Mouse (Mus musculus) forebrain, embryonic 14.5 days (tissue): Measurements from ENCODE around the gene Fbxo2. TPM values are rescaled to one million over a fixed set of nuclear protein-coding genes. Genes with fewer than 3 reads are reported as not detected.
A peak's percentile ranks its signal among the peaks of the same experiment; 100 is the strongest.
"Not testable (repeated sequence)": the region's sequence is repeated elsewhere in the genome, so short reads cannot be mapped to it uniquely, and the experiment has no call there.

ENCODE experiments used
- ATAC-seq: fragments of 200-750 bp; cut with Nextera tagmentation; 2 replicates; pipeline ENCODE4 v1.8.0; 2017; ENCODE audit warnings: mild to moderate bottlenecking, moderate library complexity
- DNase-seq: peaks from one replicate; pipeline ENCODE4 v3.0.0-alpha.2; 2015; ENCODE audit warnings: low spot score
- H3K27ac ChIP-seq: fragments of 300-500 bp; sonication (generic); 2 replicates; pipeline ENCODE4 v1.5.1; 2014; ENCODE audit warnings: low read depth, mild to moderate bottlenecking, control low read depth, low read length, moderate library complexity
- H3K27me3 ChIP-seq: fragments of 300-500 bp; sonication (generic); replicated peaks from 2 replicates; pipeline ENCODE4 v1.6.1; 2014; ENCODE audit warnings: low read length, control low read depth, mixed read lengths; ENCODE audit not compliant: control insufficient read depth, insufficient read depth
- H3K36me3 ChIP-seq: fragments of 300-500 bp; sonication (generic); 2 replicates; pipeline ENCODE4 v1.6.1; 2014; ENCODE audit warnings: low read length, control low read depth; ENCODE audit not compliant: control insufficient read depth, insufficient read depth
- H3K4me1 ChIP-seq: fragments of 300-500 bp; sonication (generic); 2 replicates; pipeline ENCODE4 v1.6.1; 2014; ENCODE audit warnings: antibody characterized with exemption, low read length, control low read depth; ENCODE audit not compliant: control insufficient read depth, insufficient read depth
- H3K4me2 ChIP-seq: fragments of 300-500 bp; sonication (generic); 2 replicates; pipeline ENCODE4 v1.6.1; 2014; ENCODE audit warnings: mild to moderate bottlenecking, control low read depth, low read length
- H3K4me3 ChIP-seq: fragments of 300-500 bp; sonication (generic); 2 replicates; pipeline ENCODE4 v1.5.1; 2014; ENCODE audit warnings: low read depth, low read length, control low read depth
- H3K9ac ChIP-seq: fragments of 300-500 bp; sonication (generic); 2 replicates; pipeline ENCODE4 v1.6.1; 2014; ENCODE audit warnings: mild to moderate bottlenecking, low read length, control low read depth, moderate library complexity
- H3K9me3 ChIP-seq: fragments of 300-500 bp; sonication (generic); replicated peaks from 2 replicates; pipeline ENCODE4 v1.6.1; 2016; ENCODE audit warnings: low read length, control low read depth, mixed read lengths; ENCODE audit not compliant: control insufficient read depth
- WGBS: fragments of 180-500 bp; shearing (Covaris S2); extraction: QIAGEN DNeasy Blood & Tissue Kit; methylation state at CpG from one replicate; pipeline ENCODE4 v1.1.7; 2014; 5-methylcytosine and 5-hydroxymethylcytosine counted together
- polyA plus RNA-seq: library from polyadenylated mRNA; unstranded; fragments of >200 nt; fragmentation: Nextera tagmentation; extraction: Ambion mirVana; gene quantifications from 2 replicates; pipeline ENCODE4 v1.2.1, GENCODE M21; 2014

The Fbxo2 gene
- polyA plus RNA-seq, result 2.2 and 3.2 TPM in 2 replicates

DNA sequence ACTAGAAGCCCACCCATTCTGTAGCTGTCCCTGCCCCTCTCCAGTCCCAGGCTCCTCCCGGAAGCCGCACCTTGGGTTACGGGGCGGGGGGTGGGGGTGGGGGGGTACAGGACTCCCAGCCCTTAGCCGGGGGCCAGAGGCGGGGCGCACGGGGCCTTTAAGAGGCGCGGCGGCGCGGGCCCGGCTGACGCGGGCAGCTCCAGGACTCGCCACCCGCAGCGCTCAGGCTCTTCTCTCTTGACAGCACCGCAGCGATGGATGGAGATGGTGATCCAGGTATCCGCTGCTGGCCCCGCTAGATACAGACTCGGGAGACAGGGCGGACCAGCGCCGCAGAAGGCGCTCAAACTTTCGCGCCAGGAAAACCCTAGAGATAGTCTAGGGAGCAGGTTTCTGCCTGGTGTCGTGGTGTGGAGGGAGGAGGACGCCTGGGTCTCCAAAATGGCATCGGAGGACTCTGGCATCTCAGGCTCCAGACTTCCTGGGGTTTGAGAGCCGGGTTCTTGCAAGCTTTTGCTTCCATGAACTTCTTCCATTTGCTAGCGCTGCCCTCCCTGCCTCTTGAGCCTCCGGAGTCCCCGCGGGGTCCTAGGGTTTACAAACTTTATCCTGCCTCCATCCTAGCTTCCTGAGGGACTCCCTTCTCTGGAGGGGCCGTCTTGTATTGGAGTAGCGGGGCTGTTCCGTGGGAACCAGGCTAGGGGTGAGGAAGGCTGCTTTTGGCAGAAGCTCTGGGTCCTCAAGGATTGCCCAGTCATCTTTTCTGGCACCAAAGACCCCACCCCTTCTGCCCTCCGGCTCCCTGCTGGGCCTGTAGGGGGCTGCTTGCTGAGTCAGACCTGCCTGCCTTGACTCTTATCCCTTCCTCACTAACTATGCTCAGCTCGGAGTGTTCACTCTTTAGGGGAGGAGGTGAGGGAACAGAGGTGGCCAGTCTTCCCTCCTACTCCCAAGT is at the start of gene Fbxo2, which contains the start of gene Fbxo44:
Fbxo2 (plus strand) TSS at position 186 of the 955 bp plus-strand sequence.
Fbxo44 (minus strand) TSS at position 47 of the 955 bp plus-strand sequence.
- DNase-seq, result no peak
- H3K4me3 ChIP-seq, result peak within 1 kb of the TSS; percentile 71
- H3K9me3 ChIP-seq, result no peaks in the 10 kb centered on the region
- peak; percentile 74 for ATAC-seq
- H3K27me3 ChIP-seq, result peaks cover 42% of the 10 kb centered on the region
- WGBS, result under 1% methylated on average over 43 of the region's 43 CpGs
- H3K4me2 ChIP-seq, result peak within 1 kb of the TSS; percentile 84
- H3K9ac ChIP-seq, result peak within 1 kb of the TSS; percentile 91
- peaks cover 20% of the 10 kb centered on the region for H3K36me3 ChIP-seq
- H3K27ac ChIP-seq, result peak within 1 kb of the TSS; percentile 79
- peaks cover 17% of the 10 kb centered on the region for H3K4me1 ChIP-seq

DNA sequence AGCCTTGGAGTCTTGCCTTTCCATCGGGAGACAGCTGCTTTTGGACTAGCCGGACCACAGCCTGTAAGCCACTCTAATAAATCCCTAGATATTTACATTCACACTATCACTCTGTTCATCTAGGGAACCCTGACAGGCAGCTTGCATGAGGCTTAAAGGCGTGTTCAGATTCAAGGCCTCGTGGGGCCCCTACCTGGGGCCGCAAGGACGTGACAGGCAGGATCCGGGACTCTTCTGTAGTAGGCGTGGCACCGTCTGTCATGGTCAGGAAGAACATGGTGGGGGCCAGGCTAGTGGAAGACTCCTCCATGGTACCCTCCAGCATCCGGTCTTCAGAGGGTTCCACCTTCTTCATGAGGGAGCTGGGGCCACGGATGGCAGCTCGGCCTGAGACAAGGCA is 47.9 kb upstream of the Fbxo2 start:
- 81% methylated on average over 12 of the region's 12 CpGs for WGBS
- Histone ChIP-seq H3K9ac (no peak overlapping the region), H3K4me3 (no peak overlapping the region), H3K27me3 (no peaks in the 10 kb centered on the region), H3K36me3 (peaks cover 55% of the 10 kb centered on the region), H3K4me2 (no peak overlapping the region), H3K9me3 (no peaks in the 10 kb centered on the region), H3K4me1 (no peaks in the 10 kb centered on the region), H3K27ac (no peak overlapping the region)
- DNase-seq (no peak), ATAC-seq (no peak)

- ATAC-seq, result peak; percentile 82
- Histone ChIP-seq H3K36me3 (peaks cover 32% of the 10 kb centered on the region), H3K4me3 (no peak overlapping the region), H3K27ac (peak overlapping the region; percentile 3; the same call in 1 of the 2 replicates), H3K9ac (peak overlapping the region; percentile 1; the same call in 1 of the 2 replicates), H3K9me3 (no peaks in the 10 kb centered on the region), H3K4me2 (no peak overlapping the region), H3K4me1 (no peaks in the 10 kb centered on the region), H3K27me3 (no peaks in the 10 kb centered on the region)
- peak; percentile 91 for DNase-seq
- WGBS, result 5% methylated on average over 15 of the region's 15 CpGs
Measured at GRCm38 (mm10) chr4:148114758-148115391, 45.5 kb upstream of the Fbxo2 start.

DNA sequence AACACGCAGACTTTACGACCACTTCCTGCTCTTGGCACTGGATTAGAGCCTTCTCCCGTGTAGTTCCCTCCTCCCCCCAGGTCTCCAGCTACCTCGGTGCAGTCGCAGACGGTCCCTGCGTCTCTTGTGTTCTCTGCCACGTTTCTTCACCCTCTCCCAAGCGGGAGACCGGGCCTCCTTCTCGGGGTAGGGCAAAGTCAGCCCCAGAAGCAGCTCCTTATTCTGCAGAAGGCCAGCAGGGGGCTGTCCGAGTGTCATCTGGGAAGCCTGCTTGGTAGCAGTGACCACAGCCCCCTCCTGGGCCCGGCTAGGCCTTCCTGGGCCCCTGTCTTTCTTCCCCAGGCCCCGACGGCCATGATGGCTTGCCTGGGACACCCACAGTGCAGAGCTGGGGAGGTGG is 45.0 kb upstream of the Fbxo2 start:
- no peaks in the 10 kb centered on the region for H3K27me3 ChIP-seq
- peaks cover 27% of the 10 kb centered on the region for H3K36me3 ChIP-seq
- no peak for DNase-seq
- peak overlapping the region; percentile 1 for H3K9ac ChIP-seq
- H3K4me2 ChIP-seq, result 0 out of 2 replicates have a peak overlapping the region, but pooled peaks have one; percentile 9
- H3K4me1 ChIP-seq, result peaks cover 1% of the 10 kb centered on the region; the same call in 1 of the 2 replicates
- no peaks in the 10 kb centered on the region for H3K9me3 ChIP-seq
- 7% methylated on average over 15 of the region's 15 CpGs for WGBS
- H3K4me3 ChIP-seq, result no peak overlapping the region
- 0 out of 2 replicates have a peak overlapping the region, but pooled peaks have one; percentile 3 for H3K27ac ChIP-seq
- peak; percentile 40 for ATAC-seq

DNA sequence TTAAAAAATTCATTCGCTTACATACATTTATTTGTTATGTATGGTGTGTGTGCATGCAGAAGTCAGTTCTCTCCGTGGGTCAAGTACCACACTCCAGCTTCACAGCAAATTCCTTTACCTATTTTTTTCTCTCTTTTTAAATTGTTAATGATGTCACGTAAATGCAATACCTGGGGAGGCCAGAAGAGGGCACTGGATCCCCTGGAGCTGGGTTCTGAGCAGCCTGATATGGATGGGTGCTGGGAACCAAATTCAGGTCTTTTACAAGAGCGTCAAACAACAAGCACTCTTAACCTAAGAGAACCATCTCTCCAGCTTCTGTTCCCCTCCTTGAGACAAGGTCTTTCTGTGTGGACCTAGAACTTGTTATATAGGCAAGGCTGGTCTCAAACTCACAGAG is 43.8 kb upstream of the Fbxo2 start:
- H3K4me1 ChIP-seq, result peaks cover 11% of the 10 kb centered on the region
- no peak overlapping the region for H3K9ac ChIP-seq
- no peaks in the 10 kb centered on the region for H3K9me3 ChIP-seq
- H3K4me3 ChIP-seq, result no peak overlapping the region
- DNase-seq (no peak), ATAC-seq (no peak)
- peaks cover 21% of the 10 kb centered on the region for H3K36me3 ChIP-seq
- no peak overlapping the region for H3K4me2 ChIP-seq
- no peak overlapping the region for H3K27ac ChIP-seq
- WGBS, result 78% methylated on average over 4 of the region's 4 CpGs
- H3K27me3 ChIP-seq, result no peaks in the 10 kb centered on the region

GRCm38 (mm10) chr4:148117392-148117791 is 43.0 kb upstream of the Fbxo2 start:
- ATAC-seq (no peak), DNase-seq (no peak)
- Histone ChIP-seq H3K27ac (no peak overlapping the region), H3K27me3 (no peaks in the 10 kb centered on the region), H3K9ac (no peak overlapping the region), H3K9me3 (no peaks in the 10 kb centered on the region), H3K4me1 (peaks cover 17% of the 10 kb centered on the region), H3K4me2 (no peak overlapping the region), H3K4me3 (no peak overlapping the region), H3K36me3 (peaks cover 16% of the 10 kb centered on the region)
- 78% methylated on average over 4 of the region's 4 CpGs for WGBS

- H3K27ac ChIP-seq, DNase-seq, ATAC-seq, H3K27me3 ChIP-seq, H3K36me3 ChIP-seq, H3K4me3 ChIP-seq, H3K4me2 ChIP-seq, H3K9me3 ChIP-seq, H3K9ac ChIP-seq: not testable (repeated sequence)
- 89% methylated on average over 9 of the region's 9 CpGs for WGBS
- H3K4me1 ChIP-seq, result peaks cover 25% of the 10 kb centered on the region
Measured at GRCm38 (mm10) chr4:148119578-148119977, 40.8 kb upstream of the Fbxo2 start.

DNA sequence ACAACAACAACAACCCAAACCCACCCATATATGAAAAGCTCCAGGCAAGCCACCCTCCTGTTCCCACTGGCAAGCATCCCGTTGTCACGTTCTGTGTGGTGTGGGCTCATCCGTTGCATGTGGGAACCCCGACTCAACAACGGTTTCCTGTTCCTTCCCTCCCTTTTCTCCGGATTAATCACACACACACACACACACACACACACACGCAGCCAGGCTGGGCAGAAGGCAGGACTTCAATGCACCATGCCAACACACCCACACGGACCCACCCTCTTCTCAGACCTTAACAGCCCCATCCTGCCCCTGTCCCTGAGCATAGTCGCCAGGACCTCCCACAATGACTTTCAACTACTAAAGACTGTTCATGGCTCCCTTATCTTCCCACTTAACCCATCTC is 39.9 kb upstream of the Fbxo2 start:
- 0 out of 2 replicates have a peak, but pooled peaks cover under 1% of the 10 kb centered on the region for H3K36me3 ChIP-seq
- 64% methylated on average over 9 of the region's 9 CpGs for WGBS
- H3K9me3 ChIP-seq, result no peaks in the 10 kb centered on the region
- no peaks in the 10 kb centered on the region for H3K27me3 ChIP-seq
- H3K4me1 ChIP-seq, result peaks cover 25% of the 10 kb centered on the region
- peak overlapping the region; percentile 90 for H3K27ac ChIP-seq
- ATAC-seq (no peak), DNase-seq (peak; percentile 53)
- H3K4me2 ChIP-seq, result 0 out of 2 replicates have a peak overlapping the region, but pooled peaks have one; percentile 7
- H3K9ac ChIP-seq, result no peak overlapping the region
- no peak overlapping the region for H3K4me3 ChIP-seq
